Mouse (Mus musculus): ENCODE data around the gene Recql5.
A peak's percentile ranks its signal among the peaks of the same experiment; 100 is the strongest.

Recql5 gene

GRCm38 (mm10) chr11:115933108-115933746, at the start of gene Recql5, which contains the start of gene Sap30bp:
Gene Recql5 (minus strand): TSS chr11:115933477.
Gene Sap30bp (plus strand): TSS chr11:115933282.
- peak; percentile 98 for ATAC-seq (ENCODE audit: low TSS enrichment)

DNA sequence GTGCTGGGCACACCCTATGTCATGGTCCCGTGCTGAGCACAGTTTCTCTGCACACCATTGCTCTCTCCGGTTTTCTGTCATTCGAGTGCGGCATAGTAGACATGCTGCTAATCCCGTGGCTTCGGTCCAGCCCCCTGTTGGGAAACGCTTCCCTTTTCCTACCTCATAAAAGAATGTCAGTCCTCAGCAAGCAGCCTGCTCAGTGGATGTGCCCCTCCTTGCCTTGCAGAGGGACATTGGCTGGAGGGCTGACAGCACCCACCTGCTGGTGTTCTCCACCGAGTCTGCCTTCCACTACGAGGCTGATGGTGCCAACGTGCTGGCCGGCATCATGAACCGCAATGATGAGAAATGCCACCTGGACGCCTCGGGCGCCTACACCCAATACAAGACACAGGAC, 49.2 kb upstream of the Recql5 start:
- no peak for ATAC-seq (ENCODE audit: low TSS enrichment)

GRCm38 (mm10) chr11:115975544-115975943, 42.3 kb upstream of the Recql5 start:
- no peak for ATAC-seq (ENCODE audit: low TSS enrichment)

- ATAC-seq (ENCODE audit: low TSS enrichment): no peak
These were observed 41.8 kb upstream of the Recql5 start for GRCm38 (mm10) chr11:115975083-115975420.

- no peak; the same call in 1 of the 2 replicates for ATAC-seq (ENCODE audit: low TSS enrichment)
These were observed 41.2 kb upstream of the Recql5 start, which contains the start of gene Itgb4 for GRCm38 (mm10) chr11:115974309-115975082. Gene Itgb4 (plus strand): TSS chr11:115974709.

DNA sequence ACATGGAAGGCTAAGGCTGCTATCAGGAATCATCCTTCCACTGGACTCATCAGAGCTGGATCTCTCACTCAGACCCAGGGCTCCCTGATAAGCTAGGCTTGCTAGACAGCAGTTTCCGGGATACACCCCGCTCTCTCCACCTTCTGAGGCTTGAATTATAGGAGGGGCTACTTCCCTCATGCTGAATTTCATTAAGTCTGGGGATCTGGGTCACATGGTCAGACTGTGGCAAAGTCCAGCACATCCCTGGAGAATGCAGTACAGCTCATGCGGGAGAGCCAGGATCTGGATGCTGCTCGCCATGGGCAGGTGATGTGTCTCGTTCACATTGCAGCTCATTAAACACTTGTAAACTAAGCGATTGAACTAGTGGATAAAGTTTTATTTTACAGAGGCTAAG, 37.7 kb upstream of the Recql5 start:
- no peak for ATAC-seq (ENCODE audit: low TSS enrichment)

GRCm38 (mm10) chr11:115970006-115970673, 36.9 kb upstream of the Recql5 start:
- ATAC-seq (ENCODE audit: low TSS enrichment): no peak

- ATAC-seq (ENCODE audit: low TSS enrichment): no peak
These were observed 35.6 kb upstream of the Recql5 start for GRCm38 (mm10) chr11:115968731-115969405.

- no peak for ATAC-seq (ENCODE audit: low TSS enrichment)
These were observed 31.8 kb upstream of the Recql5 start for GRCm38 (mm10) chr11:115964977-115965604.

- no peak for ATAC-seq (ENCODE audit: low TSS enrichment)
These were observed 29.6 kb upstream of the Recql5 start for GRCm38 (mm10) chr11:115962651-115963412.

GRCm38 (mm10) chr11:115959018-115959417, 25.7 kb upstream of the Recql5 start:
- no peak for ATAC-seq (ENCODE audit: low TSS enrichment)

GRCm38 (mm10) chr11:115957971-115958370, 24.7 kb upstream of the Recql5 start:
- no peak for ATAC-seq (ENCODE audit: low TSS enrichment)

DNA sequence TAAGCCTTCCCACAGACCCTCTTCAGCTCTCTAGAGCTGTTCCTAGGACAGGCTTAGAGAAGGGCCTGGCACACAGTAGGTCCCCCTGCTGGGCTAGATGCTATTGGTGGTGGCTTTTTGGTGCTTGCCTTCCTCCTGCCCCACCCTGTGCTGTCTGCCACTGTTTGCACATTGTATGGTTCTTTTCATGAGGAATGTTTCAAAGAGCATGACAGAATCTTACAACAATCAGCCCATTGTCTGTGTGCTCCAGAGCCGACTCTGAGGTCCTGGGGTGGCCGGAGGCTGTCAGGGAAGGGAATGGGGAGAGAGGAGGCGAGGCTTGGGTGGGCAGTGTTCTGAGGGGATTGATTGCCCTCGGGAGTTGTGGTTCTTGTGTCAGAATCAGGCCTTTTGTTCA, 23.2 kb upstream of the Recql5 start:
- peak; percentile 65 for ATAC-seq (ENCODE audit: low TSS enrichment)

- no peak for ATAC-seq (ENCODE audit: low TSS enrichment)
These were observed 22.1 kb upstream of the Recql5 start for GRCm38 (mm10) chr11:115955195-115955858.

- no peak for ATAC-seq (ENCODE audit: low TSS enrichment)
These were observed 21.4 kb upstream of the Recql5 start for GRCm38 (mm10) chr11:115954712-115955111.

DNA sequence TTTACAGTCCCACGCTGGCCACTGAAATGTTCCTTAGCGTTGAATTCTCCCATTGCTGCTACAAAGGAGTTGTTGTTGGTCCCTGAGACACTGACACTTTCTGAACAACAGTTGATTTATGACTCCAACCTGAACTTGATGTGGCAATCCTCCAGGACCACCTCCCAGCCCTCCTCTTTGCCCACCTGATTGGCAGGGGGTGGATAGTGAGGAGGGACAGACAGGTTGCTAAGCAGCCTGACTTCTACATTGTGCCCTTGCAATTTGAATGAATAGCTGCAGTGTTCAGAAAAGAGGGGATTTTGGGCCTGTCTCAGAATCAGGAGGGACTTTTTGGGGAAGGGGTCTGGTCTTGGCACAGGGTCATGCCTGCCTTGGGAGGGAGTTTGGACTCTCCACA, 17.4 kb upstream of the Recql5 start:
- ATAC-seq (ENCODE audit: low TSS enrichment): no peak

- ATAC-seq (ENCODE audit: low TSS enrichment): peak; percentile 65
These were observed 15.0 kb upstream of the Recql5 start for GRCm38 (mm10) chr11:115948316-115948715.

DNA sequence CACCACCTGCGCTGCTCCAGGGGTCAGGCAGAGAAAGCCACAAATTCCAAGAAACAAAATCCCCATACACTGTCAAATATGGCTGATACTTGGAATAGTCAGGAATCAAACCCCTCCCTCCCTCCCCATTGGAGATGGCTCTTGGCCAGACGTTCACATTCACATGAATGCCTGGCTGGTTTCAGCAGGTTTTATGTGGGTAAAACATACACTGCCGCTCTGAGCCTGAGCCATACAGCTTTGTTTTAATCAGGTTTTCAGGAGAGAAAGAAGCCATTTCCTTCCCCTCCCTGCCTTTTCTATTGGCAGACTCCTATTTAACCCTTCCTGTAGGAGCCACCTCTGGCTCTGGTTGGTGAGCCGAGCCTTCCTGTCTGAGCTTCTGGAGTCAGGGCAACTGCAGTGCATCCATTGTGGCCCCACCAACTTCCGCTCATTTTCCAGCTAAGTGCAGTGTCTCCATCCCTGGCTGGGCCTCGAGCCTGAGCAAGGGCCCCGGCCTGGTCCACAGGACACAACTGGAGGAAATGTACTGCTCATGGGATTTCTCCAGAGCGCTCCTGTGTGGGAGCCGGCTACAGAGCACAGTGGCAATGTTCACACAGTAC, 13.0 kb upstream of the Recql5 start:
- ATAC-seq (ENCODE audit: low TSS enrichment): no peak

DNA sequence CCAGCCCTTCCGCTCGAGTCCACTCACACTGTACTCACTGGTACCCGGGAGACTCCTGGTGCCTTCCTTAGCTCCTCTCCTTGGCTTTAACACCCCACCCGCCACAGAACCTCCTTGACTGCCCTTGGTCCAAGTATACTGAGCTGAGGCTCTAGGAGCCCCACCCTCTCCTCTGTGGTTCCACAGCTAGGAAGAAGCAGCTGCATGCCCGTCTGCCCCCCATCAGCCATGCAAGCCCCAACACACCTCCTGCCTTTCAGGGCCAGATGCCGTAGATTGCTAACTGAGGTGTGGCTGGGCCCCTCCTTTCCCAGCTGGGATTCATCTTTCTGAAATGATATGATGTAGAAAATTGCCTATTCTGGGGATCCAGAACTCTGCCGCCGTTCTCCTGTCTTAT, 12.0 kb upstream of the Recql5 start:
- no peak; the same call in 1 of the 2 replicates for ATAC-seq (ENCODE audit: low TSS enrichment)

- ATAC-seq (ENCODE audit: low TSS enrichment): no peak
These were observed 8.7 kb upstream of the Recql5 start for GRCm38 (mm10) chr11:115941980-115942379.

Measured in frontal cortex, adult (tissue).